Mouse (Mus musculus): ENCODE results near the gene Cryba2. TPM values are rescaled to one million over a fixed set of nuclear protein-coding genes. Genes with fewer than 3 reads are reported as not detected.

The Cryba2 gene
- total RNA-seq, 4 experiments from 2014 or later: 0.58 TPM; not detected in 3

GRCm38 (mm10) chr1:74884196-74885141, 8.5 kb downstream of the Cryba2 start:
- DNase-seq (ENCODE audit: low spot score in 2 of 2): no peak

- DNase-seq (ENCODE audit: low spot score in 2 of 2): no peak
Observed at GRCm38 (mm10) chr1:74883441-74883840, 9.5 kb downstream of the Cryba2 start.

GRCm38 (mm10) chr1:74882828-74883227, 10.1 kb downstream of the Cryba2 start:
- no peak for DNase-seq (ENCODE audit: low spot score in 2 of 2)

- DNase-seq (ENCODE audit: low spot score in 2 of 2): no peak
Observed at GRCm38 (mm10) chr1:74882055-74882734, 10.7 kb downstream of the Cryba2 start.

DNA sequence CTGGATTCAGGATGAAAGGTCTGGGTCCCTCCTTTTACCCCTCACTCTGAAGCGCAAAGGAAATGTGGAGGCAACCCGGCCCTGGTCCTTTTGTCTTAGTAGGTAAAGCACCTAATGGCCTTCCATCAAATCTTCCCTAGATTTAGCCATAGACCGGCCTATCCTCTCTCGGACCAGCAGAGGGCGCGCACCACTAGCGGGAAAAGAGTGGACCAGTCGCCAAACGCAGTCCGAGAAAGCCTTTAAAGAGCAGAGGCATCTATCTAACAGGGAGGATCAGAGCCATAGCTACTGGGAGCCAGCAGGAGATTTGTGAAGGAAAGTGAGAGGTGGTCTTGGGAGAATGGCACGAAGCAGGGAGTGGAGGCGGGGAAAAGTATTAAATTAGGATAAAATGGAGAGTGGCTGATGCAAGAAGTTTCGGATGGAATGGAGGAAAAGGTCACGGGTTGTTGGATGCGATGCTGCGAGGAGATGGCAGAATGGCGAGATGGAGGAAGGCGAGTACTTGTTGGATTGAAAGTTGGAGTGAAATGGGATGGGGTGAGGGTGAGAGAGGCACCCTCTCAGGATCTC, 12.1 kb downstream of the Cryba2 start:
- DNase-seq (ENCODE audit: low spot score in 2 of 2): no peak

- DNase-seq (ENCODE audit: low spot score in 2 of 2): no peak
Observed at GRCm38 (mm10) chr1:74877199-74877598, 15.7 kb downstream of the Cryba2 start.

- no peak for DNase-seq (ENCODE audit: low spot score in 2 of 2)
Observed at GRCm38 (mm10) chr1:74872218-74872617, 20.7 kb downstream of the Cryba2 start.

DNA sequence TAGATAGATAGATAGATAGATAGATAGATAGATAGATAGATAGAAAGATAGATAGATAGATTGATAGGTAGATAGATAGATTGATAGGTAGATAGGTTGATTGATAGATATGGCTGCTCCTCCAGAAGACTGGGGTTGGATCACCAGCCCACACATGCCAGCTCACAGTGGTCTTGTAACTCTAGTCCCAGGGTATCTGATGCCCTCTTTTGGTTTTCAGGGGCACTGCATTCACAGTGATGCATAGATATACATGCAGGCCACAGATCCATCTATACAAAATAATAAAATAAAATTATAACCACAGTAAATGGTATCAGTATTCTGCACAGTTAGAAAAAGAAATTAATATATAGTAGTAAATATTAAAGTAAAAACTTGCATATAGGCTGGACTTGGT, 31.2 kb downstream of the Cryba2 start:
- no peak for DNase-seq (ENCODE audit: low spot score in 2 of 2)

- DNase-seq (ENCODE audit: low spot score in 2 of 2): peak in 1 of 2 experiments; percentile 56
Observed at GRCm38 (mm10) chr1:74859223-74859984, 33.5 kb downstream of the Cryba2 start.

DNA sequence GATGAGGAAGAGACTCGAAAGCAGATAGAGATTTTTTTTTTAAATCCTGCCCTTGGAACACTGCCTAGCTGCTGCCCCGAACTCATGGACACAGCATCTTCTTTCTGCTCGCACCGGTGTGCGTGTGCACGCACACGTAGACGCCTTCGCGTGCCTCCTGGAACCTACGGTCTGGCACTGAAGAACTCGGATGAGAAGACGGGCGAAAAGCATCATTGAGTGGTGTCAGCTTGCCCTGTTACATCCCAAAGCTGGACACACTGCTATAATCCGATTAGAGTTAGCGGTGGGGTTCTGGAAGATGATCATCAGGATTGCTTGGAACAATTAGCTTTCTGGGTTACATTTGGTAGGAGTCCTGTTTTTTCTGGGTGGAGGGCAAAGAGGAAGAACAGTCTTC, 34.1 kb downstream of the Cryba2 start:
- no peak for DNase-seq (ENCODE audit: low spot score in 2 of 2)

GRCm38 (mm10) chr1:74858171-74858719, 34.7 kb downstream of the Cryba2 start:
- peak; percentile 69 to 89 for DNase-seq (ENCODE audit: low spot score in 2 of 2)

DNA sequence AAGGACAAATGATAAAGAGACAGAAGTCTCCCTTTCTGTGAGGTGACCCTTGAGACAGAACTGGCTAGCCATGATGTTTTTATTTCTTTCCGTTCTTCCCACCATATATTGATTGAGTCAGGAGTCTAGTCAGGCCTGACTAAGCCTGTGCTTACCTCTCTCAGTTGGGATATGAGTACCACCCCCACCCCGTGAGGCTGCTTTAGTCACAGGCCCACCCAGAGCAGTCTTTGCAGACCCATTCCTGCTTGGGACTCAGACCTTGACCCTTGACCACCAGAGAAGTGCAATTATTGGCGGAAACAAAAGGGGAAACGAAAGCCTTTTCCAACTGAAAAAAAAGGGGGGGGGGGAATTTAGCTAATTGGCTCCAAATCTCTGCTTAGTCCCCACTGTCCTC, 35.3 kb downstream of the Cryba2 start:
- no peak for DNase-seq (ENCODE audit: low spot score in 2 of 2)

DNA sequence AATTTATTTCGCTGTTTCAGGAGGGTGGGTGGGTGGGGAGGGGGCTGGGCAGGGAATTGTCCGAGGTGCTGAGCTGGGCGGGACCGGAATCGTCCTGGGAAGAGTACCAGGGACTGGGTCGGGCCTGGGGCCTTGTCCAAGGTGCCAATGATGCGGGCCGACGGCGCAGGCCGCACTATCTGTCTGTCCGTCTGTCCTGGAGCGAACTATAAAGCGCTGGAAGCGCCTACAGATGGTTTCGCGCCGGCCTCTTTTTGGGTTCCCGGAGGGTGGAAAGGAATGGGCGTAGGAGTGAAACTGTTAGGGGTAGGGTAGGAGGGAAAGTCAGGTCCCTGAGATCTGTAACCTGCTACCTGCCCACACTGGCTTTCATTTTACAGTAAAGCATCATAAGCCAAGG, 35.7 kb downstream of the Cryba2 start:
- no peak for DNase-seq (ENCODE audit: low spot score in 2 of 2)

GRCm38 (mm10) chr1:74856791-74857190, 36.2 kb downstream of the Cryba2 start:
- no peak for DNase-seq (ENCODE audit: low spot score in 2 of 2)

DNA sequence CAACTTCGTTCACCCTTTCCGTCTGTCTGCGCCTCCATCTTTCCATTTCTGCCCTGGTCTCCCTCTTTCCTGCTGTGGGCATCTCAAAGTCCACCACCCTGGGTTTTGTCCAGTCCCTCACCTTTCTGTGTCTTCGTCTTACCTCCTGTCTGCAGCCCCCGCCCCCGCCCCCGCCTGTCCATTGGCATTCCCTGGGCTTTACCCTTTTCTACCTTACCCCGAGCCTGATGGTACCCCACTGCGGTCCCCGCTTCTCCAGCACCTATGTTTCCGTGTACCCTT, 36.6 kb downstream of the Cryba2 start:
- DNase-seq (ENCODE audit: low spot score in 2 of 2): no peak

- DNase-seq (ENCODE audit: low spot score in 2 of 2): no peak
Observed at GRCm38 (mm10) chr1:74855651-74856438, 37.1 kb downstream of the Cryba2 start.

- DNase-seq (ENCODE audit: low spot score in 2 of 2): no peak
Observed at GRCm38 (mm10) chr1:74855156-74855555, 37.8 kb downstream of the Cryba2 start.

DNA sequence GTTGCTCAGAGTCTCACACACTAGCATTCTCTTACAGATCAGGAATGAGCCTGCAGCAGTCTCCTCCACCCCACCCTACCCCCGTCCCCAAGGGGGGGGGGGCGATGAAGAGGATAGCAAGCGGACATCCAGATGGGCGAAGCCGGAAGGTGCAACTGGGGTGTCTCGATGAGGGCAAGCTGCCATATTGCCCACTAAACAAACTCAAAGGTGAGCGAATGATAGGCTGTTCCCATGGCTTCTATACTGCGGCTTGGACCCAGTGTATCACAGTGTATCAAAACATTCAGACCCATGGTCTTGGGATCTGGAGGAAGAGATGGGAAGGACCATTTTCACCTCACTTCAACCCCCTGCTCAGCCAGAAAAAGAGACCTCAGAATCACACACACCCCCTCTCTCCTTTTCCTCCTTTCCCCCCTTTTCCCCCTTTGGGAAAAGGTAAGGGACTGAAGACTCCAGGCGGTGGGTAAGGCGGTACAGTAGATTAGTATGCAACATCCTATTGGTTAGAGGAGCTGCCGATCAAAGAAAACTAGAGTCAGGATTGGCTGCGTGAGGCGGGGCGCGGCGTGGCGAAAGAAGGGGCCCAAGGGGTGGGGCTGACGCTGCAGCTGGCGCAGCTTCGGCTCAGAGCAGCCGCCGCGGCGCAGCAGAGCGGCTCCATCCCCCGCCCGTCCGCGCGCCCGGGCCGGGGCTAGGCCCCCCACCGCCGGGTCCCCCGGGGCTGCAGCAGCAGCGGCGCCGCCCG, 38.5 kb downstream of the Cryba2 start, which contains the start of gene Cdk5r2:
Gene Cdk5r2 (plus strand): TSS at position 629 of the 751 bp plus-strand sequence.
- DNase-seq (ENCODE audit: low spot score in 2 of 2): peak; percentile 79 to 92

DNA sequence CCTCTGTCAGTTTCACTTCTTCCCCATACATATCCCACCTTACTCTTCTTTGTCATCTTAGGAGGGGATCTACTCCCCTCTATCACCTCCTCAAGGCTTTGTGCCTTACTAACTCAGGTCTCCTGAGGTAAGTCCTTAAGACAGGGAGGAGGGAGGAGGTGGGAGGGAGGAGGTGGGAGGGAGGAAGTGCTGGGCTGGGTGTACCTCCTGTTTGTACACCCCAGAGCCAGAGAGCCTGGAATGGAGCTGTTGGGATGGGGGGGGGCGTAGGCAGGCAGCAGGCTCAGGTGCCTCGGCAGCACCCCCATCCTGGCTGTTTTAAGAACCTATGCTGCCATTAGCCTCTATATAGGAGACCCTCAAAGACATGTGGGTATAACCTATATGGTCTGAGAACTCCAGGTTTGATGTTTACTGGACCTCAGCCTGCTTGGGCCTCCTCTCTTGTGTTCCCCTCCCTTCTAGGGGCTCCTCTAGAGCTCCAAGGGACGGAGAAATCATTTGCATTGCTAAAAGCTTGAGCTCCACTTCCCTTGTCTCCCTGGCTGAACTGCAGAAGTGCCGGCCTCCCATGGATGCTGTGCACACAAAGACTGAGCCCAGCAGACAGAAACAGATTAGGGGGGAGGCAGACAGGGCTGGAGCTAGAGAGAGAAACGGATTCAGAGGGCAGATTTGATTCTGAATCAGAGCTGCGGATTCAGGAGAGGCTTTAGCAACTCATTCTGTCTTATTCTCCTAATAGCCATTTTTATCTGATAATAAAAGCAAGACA, 41.8 kb downstream of the Cryba2 start:
- DNase-seq (ENCODE audit: low spot score in 2 of 2): peak in 1 of 2 experiments; percentile 48

Measured in left cerebral cortex, adult 8-10 months (tissue).